Mouse (Mus musculus): ENCODE measurements around the gene Actl10.

DNA sequence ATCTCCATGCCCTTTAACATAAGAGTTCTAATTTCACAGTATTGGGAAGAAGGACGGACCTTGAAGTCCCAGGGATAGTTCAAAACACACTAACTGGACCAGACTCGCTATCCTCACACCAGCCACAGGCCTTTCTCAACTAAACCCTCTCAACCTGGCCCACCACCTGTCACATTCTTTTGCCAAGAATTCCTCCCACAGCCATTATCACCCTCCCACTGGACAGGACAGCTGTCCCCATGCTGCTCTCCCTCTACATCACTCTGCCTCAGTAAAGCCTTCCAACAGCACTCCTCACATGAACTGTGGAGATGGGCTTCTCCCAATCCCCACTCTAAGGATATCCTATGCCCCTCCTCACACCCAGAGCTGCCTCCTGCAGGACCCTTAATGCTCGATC is 14.0 kb downstream of the Actl10 start:
- TF ChIP-seq POLR2A (IDR thresholded peaks at IDR 0.05; ENCODE audit: low read depth, low read length) (no peak), CTCF (IDR thresholded peaks at IDR 0.05; ENCODE audit: borderline replicate concordance, insufficient read depth, low read length) (no peak)
